In the genomic region with DNA sequence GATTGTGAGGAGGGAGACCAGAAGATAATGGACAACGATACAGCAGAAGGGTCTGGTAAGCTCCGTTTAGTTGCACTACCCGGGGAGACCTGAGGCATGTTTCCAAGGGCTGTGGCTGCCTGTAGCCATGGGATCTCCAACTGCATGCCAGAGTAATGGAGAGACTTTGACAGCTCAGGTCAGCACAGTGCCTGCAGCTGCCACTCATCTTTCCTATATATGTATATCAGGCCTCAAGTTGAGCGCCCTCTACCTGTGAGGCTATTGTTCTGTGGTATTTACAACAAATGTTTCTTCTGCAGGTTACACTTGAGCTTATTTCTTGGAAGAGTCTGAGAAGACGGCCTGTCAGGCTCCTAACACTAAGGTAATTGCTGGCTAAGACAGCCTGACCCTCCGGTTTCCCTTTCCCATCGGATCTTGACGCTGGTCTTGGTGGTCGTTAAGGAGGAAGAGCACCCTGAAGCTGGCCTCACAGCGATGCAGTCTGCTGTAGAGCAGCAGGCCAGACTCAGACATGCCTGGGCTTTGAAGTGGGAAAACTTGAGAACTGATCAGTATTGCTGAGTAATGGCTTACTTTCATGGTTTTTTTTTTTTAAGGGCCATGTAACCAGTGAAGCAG, we compare ENCODE assay signal across 8 mouse cellular contexts. TPM values are rescaled to one million over a fixed set of nuclear protein-coding genes. Genes with fewer than 3 reads are reported as not detected.
DNase-seq lines count a peak whose midpoint lies in the region; ATAC-seq and TF ChIP-seq lines count a peak whose summit lies in the region.

No protein-coding gene starts in this region.

- DNase-seq in gastrocnemius, adult 18-20 months (ENCODE audit: low spot score) = peak; percentile 62
- no peak for DNase-seq in gastrocnemius, postnatal 4 days (ENCODE audit: low spot score in 2 of 2)
- peak; percentile 72 for DNase-seq in brain, embryonic 14.5 days (ENCODE audit: low read depth)

- no peaks in the 10 kb centered on the region for H3K9me3 ChIP-seq in forebrain, embryonic 12.5 days
- H3K9me3 ChIP-seq in hindbrain, embryonic 16.5 days (ENCODE audit: control insufficient read depth, low read length) = no peaks in the 10 kb centered on the region
- H3K9me3 ChIP-seq in limb, embryonic 12.5 days = no peaks in the 10 kb centered on the region
- H3K9me3 ChIP-seq in midbrain, embryonic 12.5 days = no peaks in the 10 kb centered on the region
- no peaks in the 10 kb centered on the region for H3K9me3 ChIP-seq in stomach, embryonic 14.5 days (ENCODE audit: control insufficient read depth, low read depth, low read length)

- peaks cover 44% of the 10 kb centered on the region for H3K36me3 ChIP-seq in forebrain, embryonic 12.5 days (replicated peaks)
- peaks cover 35% of the 10 kb centered on the region for H3K36me3 ChIP-seq in hindbrain, embryonic 16.5 days (ENCODE audit: control insufficient read depth, insufficient read depth, low read length)
- peaks cover 52% of the 10 kb centered on the region for H3K36me3 ChIP-seq in limb, embryonic 12.5 days
- H3K36me3 ChIP-seq in midbrain, embryonic 12.5 days = peaks cover 41% of the 10 kb centered on the region
- H3K36me3 ChIP-seq in stomach, embryonic 14.5 days (ENCODE audit: control insufficient read depth, insufficient read depth, low read length) = peaks cover 30% of the 10 kb centered on the region

- peak overlapping the region; percentile 85 for H3K27ac ChIP-seq in forebrain, embryonic 12.5 days
- H3K27ac ChIP-seq in hindbrain, embryonic 16.5 days (ENCODE audit: low read depth, low read length) = peak overlapping the region; percentile 94
- H3K27ac ChIP-seq in limb, embryonic 12.5 days = peak overlapping the region; percentile 90; the same call in 1 of the 2 replicates
- peak overlapping the region; percentile 84 for H3K27ac ChIP-seq in midbrain, embryonic 12.5 days (replicated peaks)
- H3K27ac ChIP-seq in stomach, embryonic 14.5 days (ENCODE audit: low read length) = 0 out of 2 replicates have a peak overlapping the region, but pooled peaks have one; percentile 93

- H3K9ac ChIP-seq in forebrain, embryonic 12.5 days = peak overlapping the region; percentile 85
- peak overlapping the region; percentile 94 for H3K9ac ChIP-seq in hindbrain, embryonic 16.5 days (ENCODE audit: low read depth, low read length)
- H3K9ac ChIP-seq in limb, embryonic 12.5 days (replicated peaks) = peak overlapping the region; percentile 93
- H3K9ac ChIP-seq in midbrain, embryonic 12.5 days (replicated peaks) = peak overlapping the region; percentile 81
- H3K9ac ChIP-seq in stomach, embryonic 14.5 days (replicated peaks; ENCODE audit: low read depth, low read length) = peak overlapping the region; percentile 94

- WGBS in forebrain, embryonic 12.5 days = 28% methylated on average over 10 of the region's 10 CpGs
- WGBS in hindbrain, embryonic 16.5 days = 33% methylated on average over 10 of the region's 10 CpGs
- WGBS in limb, embryonic 12.5 days = 25% methylated on average over 10 of the region's 10 CpGs
- WGBS in midbrain, embryonic 12.5 days = 38% methylated on average over 10 of the region's 10 CpGs
- WGBS in stomach, embryonic 14.5 days = 31% methylated on average over 10 of the region's 10 CpGs

- no peaks in the 10 kb centered on the region for H3K27me3 ChIP-seq in forebrain, embryonic 12.5 days
- H3K27me3 ChIP-seq in hindbrain, embryonic 16.5 days (replicated peaks; ENCODE audit: control insufficient read depth, insufficient read depth, low read length) = no peaks in the 10 kb centered on the region
- no peaks in the 10 kb centered on the region for H3K27me3 ChIP-seq in limb, embryonic 12.5 days
- H3K27me3 ChIP-seq in midbrain, embryonic 12.5 days = no peaks in the 10 kb centered on the region
- H3K27me3 ChIP-seq in stomach, embryonic 14.5 days (ENCODE audit: control insufficient read depth, insufficient read depth, low read length) = no peaks in the 10 kb centered on the region

- peak; percentile 40; the same call in 1 of the 2 replicates for TF ChIP-seq CTCF in brain, embryonic 14.5 days (IDR thresholded peaks at IDR 0.05; ENCODE audit: borderline replicate concordance, extremely low read depth, insufficient read depth, insufficient read length)

- TF ChIP-seq POLR2A in brain, embryonic 14.5 days (IDR thresholded peaks at IDR 0.05; ENCODE audit: borderline replicate concordance, extremely low read depth, insufficient read depth, insufficient read length, poor library complexity, severe bottlenecking) = no peak

- peak overlapping the region; percentile 71 for H3K4me3 ChIP-seq in forebrain, embryonic 12.5 days (replicated peaks)
- H3K4me3 ChIP-seq in hindbrain, embryonic 16.5 days (ENCODE audit: low read length) = peak overlapping the region; percentile 74
- H3K4me3 ChIP-seq in limb, embryonic 12.5 days (replicated peaks) = peak overlapping the region; percentile 76
- H3K4me3 ChIP-seq in midbrain, embryonic 12.5 days = peak overlapping the region; percentile 65
- peak overlapping the region; percentile 89 for H3K4me3 ChIP-seq in stomach, embryonic 14.5 days (ENCODE audit: low read depth, low read length)

- peak; percentile 35; the same call in 1 of the 2 replicates for ATAC-seq in forebrain, embryonic 12.5 days (ENCODE audit: low FRiP score)
- 0 out of 2 replicates have a peak, but pooled peaks have one; percentile 19 for ATAC-seq in hindbrain, embryonic 16.5 days
- ATAC-seq in limb, embryonic 12.5 days (ENCODE audit: insufficient number of reproducible peaks, insufficient read depth, low FRiP score, low TSS enrichment, low read depth) = no peak
- no peak for ATAC-seq in midbrain, embryonic 12.5 days (ENCODE audit: low FRiP score, low read depth)
- no peak for ATAC-seq in stomach, embryonic 14.5 days (ENCODE audit: insufficient number of reproducible peaks, insufficient read depth, low FRiP score, low read depth)

- H3K4me2 ChIP-seq in forebrain, embryonic 12.5 days = peak overlapping the region; percentile 86
- peak overlapping the region; percentile 82 for H3K4me2 ChIP-seq in hindbrain, embryonic 16.5 days (ENCODE audit: low read length)
- peak overlapping the region; percentile 86 for H3K4me2 ChIP-seq in limb, embryonic 12.5 days
- peak overlapping the region; percentile 93 for H3K4me2 ChIP-seq in midbrain, embryonic 12.5 days (replicated peaks)
- peak overlapping the region; percentile 65 for H3K4me2 ChIP-seq in stomach, embryonic 14.5 days (replicated peaks; ENCODE audit: low read depth, low read length)

- H3K4me1 ChIP-seq in forebrain, embryonic 12.5 days = peaks cover 15% of the 10 kb centered on the region
- H3K4me1 ChIP-seq in hindbrain, embryonic 16.5 days (ENCODE audit: control insufficient read depth, insufficient read depth, low read depth, low read length) = peaks cover 10% of the 10 kb centered on the region
- peaks cover 10% of the 10 kb centered on the region for H3K4me1 ChIP-seq in limb, embryonic 12.5 days (replicated peaks)
- peaks cover 14% of the 10 kb centered on the region for H3K4me1 ChIP-seq in midbrain, embryonic 12.5 days
- H3K4me1 ChIP-seq in stomach, embryonic 14.5 days (ENCODE audit: control insufficient read depth, insufficient read depth, low read length) = 0 out of 2 replicates have a peak, but pooled peaks cover 4% of the 10 kb centered on the region

RNA-seq across cellular contexts. Expression of gene Rab42, which starts 6.8 kb away (rescaled TPM):
- total RNA-seq in gastrocnemius, adult 18-20 months (2021) = under 1 TPM in 1 of 2 experiments, not detected in 1; 0.31 TPM
- 1 to 10 TPM; 1.0 to 1.3 TPM for total RNA-seq in gastrocnemius, postnatal 4 days (2021)
- polyA plus RNA-seq in brain, embryonic 14.5 days (2012; rRNA removed) = 0.66 and 0.82 TPM in 2 replicates
- 0.78 and 0.82 TPM in 2 replicates for polyA plus RNA-seq in forebrain, embryonic 12.5 days (2016; fragmentation: Nextera tagmentation; extraction: Ambion mirVana)
- 3.9 and 4.8 TPM in 2 replicates for polyA plus RNA-seq in hindbrain, embryonic 16.5 days (2015; fragmentation: Nextera tagmentation; extraction: Ambion mirVana)
- 1.3 and 1.5 TPM in 2 replicates for polyA plus RNA-seq in limb, embryonic 12.5 days (2016; fragmentation: Nextera tagmentation; extraction: Ambion mirVana)
- 0.42 and 1.5 TPM in 2 replicates for polyA plus RNA-seq in midbrain, embryonic 12.5 days (2016; fragmentation: Nextera tagmentation; extraction: Ambion mirVana)
- 2.2 and 2.6 TPM in 2 replicates for polyA plus RNA-seq in stomach, embryonic 14.5 days (2014; fragmentation: Nextera tagmentation; extraction: Ambion mirVana)

RNA-seq across cellular contexts. Expression of gene Trnau1ap, which starts 19.4 kb away (rescaled TPM):
- total RNA-seq in gastrocnemius, adult 18-20 months (2021) = 10 to 100 TPM in 1 of 2 experiments, 1 to 10 TPM in 1; 9.9 to 11.4 TPM
- total RNA-seq in gastrocnemius, postnatal 4 days (2021) = 10 to 100 TPM; 25.0 to 26.6 TPM
- 22.2 and 30.5 TPM in 2 replicates for polyA plus RNA-seq in brain, embryonic 14.5 days (2012; rRNA removed)
- polyA plus RNA-seq in forebrain, embryonic 12.5 days (2016; fragmentation: Nextera tagmentation; extraction: Ambion mirVana) = 77.8 and 88.3 TPM in 2 replicates
- polyA plus RNA-seq in hindbrain, embryonic 16.5 days (2015; fragmentation: Nextera tagmentation; extraction: Ambion mirVana) = 75.2 and 77.9 TPM in 2 replicates
- 84.7 and 87.5 TPM in 2 replicates for polyA plus RNA-seq in limb, embryonic 12.5 days (2016; fragmentation: Nextera tagmentation; extraction: Ambion mirVana)
- 79.2 and 80.6 TPM in 2 replicates for polyA plus RNA-seq in midbrain, embryonic 12.5 days (2016; fragmentation: Nextera tagmentation; extraction: Ambion mirVana)
- 68.3 and 74.8 TPM in 2 replicates for polyA plus RNA-seq in stomach, embryonic 14.5 days (2014; fragmentation: Nextera tagmentation; extraction: Ambion mirVana)

RNA-seq across cellular contexts. Expression of gene Taf12, which starts 35.8 kb away (rescaled TPM):
- 10 to 100 TPM; 34.4 to 37.3 TPM for total RNA-seq in gastrocnemius, adult 18-20 months (2021)
- 10 to 100 TPM; 26.6 to 29.2 TPM for total RNA-seq in gastrocnemius, postnatal 4 days (2021)
- polyA plus RNA-seq in brain, embryonic 14.5 days (2012; rRNA removed) = 24.5 and 25.8 TPM in 2 replicates
- polyA plus RNA-seq in forebrain, embryonic 12.5 days (2016; fragmentation: Nextera tagmentation; extraction: Ambion mirVana) = 61.0 and 61.2 TPM in 2 replicates
- 37.5 and 40.3 TPM in 2 replicates for polyA plus RNA-seq in hindbrain, embryonic 16.5 days (2015; fragmentation: Nextera tagmentation; extraction: Ambion mirVana)
- 58.9 and 59.8 TPM in 2 replicates for polyA plus RNA-seq in limb, embryonic 12.5 days (2016; fragmentation: Nextera tagmentation; extraction: Ambion mirVana)
- 58.3 and 63.8 TPM in 2 replicates for polyA plus RNA-seq in midbrain, embryonic 12.5 days (2016; fragmentation: Nextera tagmentation; extraction: Ambion mirVana)
- polyA plus RNA-seq in stomach, embryonic 14.5 days (2014; fragmentation: Nextera tagmentation; extraction: Ambion mirVana) = 34.8 and 36.2 TPM in 2 replicates

RNA-seq across cellular contexts. Expression of gene Rcc1, which starts 43.4 kb away (rescaled TPM):
- 1 to 10 TPM; 5.6 to 7.7 TPM for total RNA-seq in gastrocnemius, adult 18-20 months (2021)
- 10 to 100 TPM; 25.3 to 27.7 TPM for total RNA-seq in gastrocnemius, postnatal 4 days (2021)
- polyA plus RNA-seq in brain, embryonic 14.5 days (2012; rRNA removed) = 19.3 and 21.2 TPM in 2 replicates
- 103 and 109 TPM in 2 replicates for polyA plus RNA-seq in forebrain, embryonic 12.5 days (2016; fragmentation: Nextera tagmentation; extraction: Ambion mirVana)
- polyA plus RNA-seq in hindbrain, embryonic 16.5 days (2015; fragmentation: Nextera tagmentation; extraction: Ambion mirVana) = 31.5 and 35.2 TPM in 2 replicates
- polyA plus RNA-seq in limb, embryonic 12.5 days (2016; fragmentation: Nextera tagmentation; extraction: Ambion mirVana) = 101 and 102 TPM in 2 replicates
- polyA plus RNA-seq in midbrain, embryonic 12.5 days (2016; fragmentation: Nextera tagmentation; extraction: Ambion mirVana) = 90.2 and 92.9 TPM in 2 replicates
- polyA plus RNA-seq in stomach, embryonic 14.5 days (2014; fragmentation: Nextera tagmentation; extraction: Ambion mirVana) = 45.3 and 45.5 TPM in 2 replicates

RNA-seq across cellular contexts. Expression of gene Gmeb1, which starts 48.6 kb away (rescaled TPM):
- 1 to 10 TPM; 6.7 to 8.0 TPM for total RNA-seq in gastrocnemius, adult 18-20 months (2021)
- 10 to 100 TPM; 18.7 to 19.5 TPM for total RNA-seq in gastrocnemius, postnatal 4 days (2021)
- polyA plus RNA-seq in brain, embryonic 14.5 days (2012; rRNA removed) = 36.4 and 43.8 TPM in 2 replicates
- polyA plus RNA-seq in forebrain, embryonic 12.5 days (2016; fragmentation: Nextera tagmentation; extraction: Ambion mirVana) = 46.3 and 47.8 TPM in 2 replicates
- polyA plus RNA-seq in hindbrain, embryonic 16.5 days (2015; fragmentation: Nextera tagmentation; extraction: Ambion mirVana) = 37.6 and 38.1 TPM in 2 replicates
- 44.4 and 47.1 TPM in 2 replicates for polyA plus RNA-seq in limb, embryonic 12.5 days (2016; fragmentation: Nextera tagmentation; extraction: Ambion mirVana)
- 44.8 and 46.4 TPM in 2 replicates for polyA plus RNA-seq in midbrain, embryonic 12.5 days (2016; fragmentation: Nextera tagmentation; extraction: Ambion mirVana)
- 34.2 and 37.4 TPM in 2 replicates for polyA plus RNA-seq in stomach, embryonic 14.5 days (2014; fragmentation: Nextera tagmentation; extraction: Ambion mirVana)

Comparison
In these comparisons a context has a peak if more than half of its experiments do, and no peak if none do; other contexts are left out.
1. DNase-seq: peak in gastrocnemius, adult 18-20 months (single experiment) and brain, embryonic 14.5 days (single experiment); none in gastrocnemius, postnatal 4 days (0 of 2).
2. ATAC-seq: peak in forebrain, embryonic 12.5 days (single experiment) and hindbrain, embryonic 16.5 days (single experiment); none in limb, embryonic 12.5 days (single experiment), midbrain, embryonic 12.5 days (single experiment) and stomach, embryonic 14.5 days (single experiment).
3. Peak in every context shown above with its lines, with median percentiles within 50 percentile points of each other: H3K27ac ChIP-seq, H3K4me2 ChIP-seq, H3K4me3 ChIP-seq and H3K9ac ChIP-seq.